Mouse (Mus musculus) NIH3T3 (cell line): ENCODE data around the gene Srprb.
A peak's percentile ranks its signal among the peaks of the same experiment; 100 is the strongest.
"Not testable (repeated sequence)": the region's sequence is repeated elsewhere in the genome, so short reads cannot be mapped to it uniquely, and the experiment has no call there.

Experiments
- DNase-seq: peaks from one replicate; pipeline ENCODE4 v3.0.0-alpha.2; 2012; ENCODE audit warnings: low read depth

The Srprb gene

GRCm38 (mm10) chr9:103212654-103213420 is 10.9 kb upstream of the Srprb start:
- DNase-seq, result peak; percentile 70

GRCm38 (mm10) chr9:103208802-103209423 is 7.0 kb upstream of the Srprb start:
- DNase-seq, result no peak

- DNase-seq, result peak; percentile 82
These were observed 5.9 kb upstream of the Srprb start for GRCm38 (mm10) chr9:103207846-103208245.

DNA sequence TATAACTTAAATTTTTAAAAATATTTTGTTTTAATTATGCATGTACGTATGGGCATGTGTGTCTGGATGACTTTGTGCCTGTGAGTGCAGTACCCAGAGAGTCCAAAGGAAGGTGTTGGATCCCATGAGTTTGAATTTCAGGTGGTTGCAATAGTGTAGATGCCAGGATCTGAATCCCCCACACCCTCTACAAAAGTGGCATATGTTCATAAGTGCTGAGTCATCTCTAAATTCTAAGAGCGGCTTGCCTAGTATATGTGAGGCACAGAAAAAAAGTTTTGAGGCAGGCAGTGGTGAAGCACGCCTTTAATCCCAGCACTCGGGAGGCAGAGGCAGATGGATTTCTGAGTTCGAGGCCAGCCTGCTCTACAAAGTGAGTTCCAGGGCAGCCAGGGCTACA is 3.8 kb upstream of the Srprb start:
- DNase-seq, result no peak

DNA sequence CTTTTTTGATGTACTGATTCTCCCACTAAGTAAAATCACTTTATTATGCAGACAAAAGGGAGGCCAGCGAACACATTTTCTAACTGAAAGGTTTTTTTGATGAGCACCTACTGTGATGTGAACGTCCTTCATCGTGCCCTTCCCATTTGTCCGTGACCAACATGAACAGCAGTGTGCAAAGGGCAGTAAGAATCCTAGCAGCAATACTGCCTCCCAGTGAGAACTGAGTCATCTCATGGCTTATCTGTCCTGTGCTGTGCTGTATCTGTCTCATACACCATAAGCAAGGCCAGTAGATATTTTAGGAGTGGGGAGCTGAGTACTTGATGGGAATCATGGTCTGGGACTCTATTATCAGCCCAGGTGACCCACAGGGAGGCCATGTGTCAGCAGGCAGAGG is 13.5 kb downstream of the Srprb start:
- DNase-seq, result no peak

GRCm38 (mm10) chr9:103186747-103187146 is 15.2 kb downstream of the Srprb start:
- no peak for DNase-seq

DNA sequence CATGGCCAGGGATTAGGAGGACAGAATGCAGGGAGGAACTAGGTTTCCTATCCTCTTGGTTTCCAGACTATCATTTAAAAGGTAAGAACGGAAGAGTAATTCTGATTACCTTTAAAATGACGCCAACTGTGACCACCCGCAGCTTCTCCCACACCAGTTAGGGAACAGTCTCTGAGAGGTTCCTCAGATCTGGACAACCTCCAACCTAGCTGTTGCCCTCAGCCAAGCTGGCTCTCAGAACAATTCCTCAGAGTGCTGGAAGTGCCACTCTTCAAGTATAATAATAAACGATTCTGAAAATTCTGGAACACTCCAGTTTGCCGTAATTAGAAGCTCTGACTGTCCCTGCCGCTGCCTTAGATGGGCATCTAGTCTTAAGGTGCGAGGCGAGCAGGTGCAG is 16.0 kb downstream of the Srprb start:
- DNase-seq, result no peak

DNA sequence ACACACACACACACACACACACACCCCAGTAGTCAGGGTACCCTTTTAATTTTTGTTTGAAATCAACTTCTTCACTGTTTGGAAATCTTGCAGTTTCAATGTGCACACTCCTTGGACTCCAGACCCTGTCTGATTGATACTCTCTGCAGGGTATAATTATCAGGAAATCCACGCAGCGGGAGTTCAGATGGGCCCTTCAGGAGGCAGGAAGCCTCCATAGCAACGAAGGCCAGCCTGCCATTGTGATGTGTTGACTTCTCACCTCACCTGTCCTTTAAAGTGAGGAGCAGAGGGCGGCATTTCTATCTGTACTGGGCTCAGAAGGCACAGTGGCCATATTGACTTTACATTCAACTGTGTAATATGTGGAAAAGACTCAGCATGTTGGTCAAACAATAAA is 17.1 kb downstream of the Srprb start:
- no peak for DNase-seq

GRCm38 (mm10) chr9:103181886-103182285 is 20.1 kb downstream of the Srprb start:
- DNase-seq, result no peak

- DNase-seq, result peak; percentile 80
These were observed 21.0 kb downstream of the Srprb start for GRCm38 (mm10) chr9:103180807-103181565.

GRCm38 (mm10) chr9:103180303-103180702 is 21.6 kb downstream of the Srprb start:
- peak; percentile 79 for DNase-seq

- no peak for DNase-seq
These were observed 26.2 kb downstream of the Srprb start for GRCm38 (mm10) chr9:103175692-103176091.

GRCm38 (mm10) chr9:103174771-103175519 is 27.0 kb downstream of the Srprb start:
- DNase-seq, result peak; percentile 25

GRCm38 (mm10) chr9:103168771-103169170 is 33.2 kb downstream of the Srprb start:
- no peak for DNase-seq

- DNase-seq, result no peak
These were observed 33.9 kb downstream of the Srprb start for GRCm38 (mm10) chr9:103168046-103168445.

GRCm38 (mm10) chr9:103163806-103164205 is 38.1 kb downstream of the Srprb start:
- DNase-seq, result no peak

DNA sequence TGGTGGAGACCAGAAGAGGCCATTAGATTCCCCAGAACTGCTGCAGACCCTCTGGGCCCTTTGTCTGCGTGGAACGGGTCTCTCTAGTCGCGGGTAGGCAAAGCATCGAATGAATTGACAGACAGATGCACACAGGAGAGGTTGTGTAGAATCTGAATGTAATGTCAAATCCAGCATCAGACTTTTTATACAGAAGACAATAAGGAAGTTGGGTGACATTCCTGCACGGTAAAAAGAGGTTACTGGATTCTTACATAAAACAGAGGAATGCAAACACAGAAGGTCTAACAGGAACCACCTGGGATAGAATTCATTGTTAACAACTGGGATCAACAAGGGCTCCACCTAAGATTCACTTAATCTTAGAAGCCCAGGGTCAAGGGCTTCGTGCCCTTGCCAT is 46.8 kb downstream of the Srprb start:
- not testable (repeated sequence) for DNase-seq

GRCm38 (mm10) chr9:103154568-103154967 is 47.4 kb downstream of the Srprb start:
- DNase-seq, result no peak

- no peak for DNase-seq
These were observed 48.7 kb downstream of the Srprb start for GRCm38 (mm10) chr9:103153286-103153685.

GRCm38 (mm10) chr9:103149074-103149799 is 52.7 kb downstream of the Srprb start:
- DNase-seq, result no peak

GRCm38 (mm10) chr9:103147103-103147502 is 54.8 kb downstream of the Srprb start:
- DNase-seq, result no peak

- DNase-seq, result no peak
These were observed 55.2 kb downstream of the Srprb start for GRCm38 (mm10) chr9:103146703-103147102.
